Comparison of ENCODE assay signal across 18 mouse cellular contexts in the genomic region with DNA sequence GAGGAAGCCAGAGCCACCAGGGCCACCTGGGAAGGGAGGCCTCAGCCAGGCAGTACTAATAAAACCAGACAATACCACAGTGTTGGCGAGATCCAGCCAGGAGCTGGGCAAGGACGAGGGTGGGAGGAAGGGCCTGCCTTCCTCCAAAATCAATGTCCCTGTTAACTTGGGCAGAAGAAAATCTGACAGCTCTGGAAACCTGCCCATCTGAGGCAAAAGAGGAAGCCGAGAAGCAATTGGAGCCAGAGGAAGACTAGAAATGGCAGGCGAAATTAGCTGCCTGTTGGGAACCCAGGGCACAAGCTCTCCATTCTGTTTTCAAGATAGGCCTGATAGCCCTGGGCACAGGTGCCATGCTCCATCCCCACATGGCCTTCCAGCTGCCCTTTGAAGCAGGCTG.
DNase-seq lines count a peak whose midpoint lies in the region; ATAC-seq lines count a peak whose summit lies in the region.
"Had no signal": no experiment of that assay in that cellular context is flagged by ENCODE, and none has a peak within 500 bp of the region (broad histone marks: within the 10 kb centered on the region; RNA-seq: fewer than 3 reads in every experiment).

No protein-coding gene starts in this region.

- H3K36me3 ChIP-seq in hindbrain, embryonic 15.5 days = no peaks in the 10 kb centered on the region
- no peaks in the 10 kb centered on the region for H3K36me3 ChIP-seq in hindbrain, embryonic 13.5 days
- H3K36me3 ChIP-seq in midbrain, embryonic 14.5 days (ENCODE audit: control insufficient read depth, insufficient read depth, low read length) = no peaks in the 10 kb centered on the region
- no peaks in the 10 kb centered on the region for H3K36me3 ChIP-seq in midbrain, embryonic 11.5 days (ENCODE audit: control insufficient read depth, insufficient read depth, low read length)
- H3K36me3 ChIP-seq: embryonic facial prominence, embryonic 15.5 days; heart, embryonic 12.5 days; limb, embryonic 15.5 days; midbrain, embryonic 13.5 days had no signal

- no peaks in the 10 kb centered on the region for H3K27me3 ChIP-seq in hindbrain, embryonic 15.5 days
- H3K27me3 ChIP-seq in hindbrain, embryonic 13.5 days = no peaks in the 10 kb centered on the region
- no peaks in the 10 kb centered on the region for H3K27me3 ChIP-seq in midbrain, embryonic 14.5 days (ENCODE audit: control insufficient read depth, insufficient read depth, low read length)
- H3K27me3 ChIP-seq in midbrain, embryonic 11.5 days (ENCODE audit: control insufficient read depth, insufficient read depth, low read length) = no peaks in the 10 kb centered on the region
- H3K27me3 ChIP-seq: embryonic facial prominence, embryonic 15.5 days; heart, embryonic 12.5 days; limb, embryonic 15.5 days; midbrain, embryonic 13.5 days had no signal

- H3K9ac ChIP-seq in hindbrain, embryonic 15.5 days = no peak overlapping the region
- no peak overlapping the region for H3K9ac ChIP-seq in hindbrain, embryonic 13.5 days
- H3K9ac ChIP-seq in midbrain, embryonic 14.5 days (replicated peaks; ENCODE audit: low read length) = no peak overlapping the region
- H3K9ac ChIP-seq in midbrain, embryonic 11.5 days (ENCODE audit: low read length) = no peak overlapping the region
- H3K9ac ChIP-seq: embryonic facial prominence, embryonic 15.5 days; heart, embryonic 12.5 days; limb, embryonic 15.5 days; liver, postnatal 0 days; midbrain, embryonic 13.5 days had no signal

- DNase-seq in midbrain, embryonic 14.5 days = peak; percentile 12
- no peak for DNase-seq in midbrain, embryonic 11.5 days (ENCODE audit: low spot score, missing footprints)
- DNase-seq in cerebellum, adult 18-20 months = peak; percentile 87 to 92
- DNase-seq in retina, embryonic 14.5 days (ENCODE audit: low spot score) = peak; percentile 23
- no peak for DNase-seq in lung, adult 18-20 months
- DNase-seq in thymus, postnatal 4 days = no peak
- DNase-seq: B cell, adult 2 months; gastrocnemius, postnatal 14 days; heart, postnatal 4 days; liver, postnatal 0 days; lung, postnatal 4 days; right cerebral cortex, postnatal 4 days had no signal

- WGBS in hindbrain, embryonic 15.5 days = 67% methylated on average over 4 of the region's 4 CpGs
- 73% methylated on average over 4 of the region's 4 CpGs for WGBS in hindbrain, embryonic 13.5 days
- WGBS in midbrain, embryonic 14.5 days = 85% methylated on average over 4 of the region's 4 CpGs
- WGBS in midbrain, embryonic 11.5 days = 82% methylated on average over 4 of the region's 4 CpGs

- H3K27ac ChIP-seq in hindbrain, embryonic 15.5 days (replicated peaks) = 0 out of 2 replicates have a peak overlapping the region, but pooled peaks have one; percentile 3
- no peak overlapping the region for H3K27ac ChIP-seq in hindbrain, embryonic 13.5 days
- no peak overlapping the region for H3K27ac ChIP-seq in midbrain, embryonic 14.5 days (replicated peaks; ENCODE audit: low read depth, low read length)
- H3K27ac ChIP-seq in midbrain, embryonic 11.5 days (ENCODE audit: low read depth, low read length) = no peak overlapping the region
- H3K27ac ChIP-seq: embryonic facial prominence, embryonic 15.5 days; limb, embryonic 15.5 days; midbrain, embryonic 13.5 days had no signal

- no peak overlapping the region for H3K4me3 ChIP-seq in hindbrain, embryonic 15.5 days
- no peak overlapping the region for H3K4me3 ChIP-seq in hindbrain, embryonic 13.5 days
- no peak overlapping the region for H3K4me3 ChIP-seq in midbrain, embryonic 14.5 days (replicated peaks; ENCODE audit: low read depth, low read length)
- no peak overlapping the region for H3K4me3 ChIP-seq in midbrain, embryonic 11.5 days (ENCODE audit: low read depth, low read length)
- H3K4me3 ChIP-seq: embryonic facial prominence, embryonic 15.5 days; heart, embryonic 12.5 days; limb, embryonic 15.5 days; midbrain, embryonic 13.5 days had no signal

- H3K4me2 ChIP-seq in hindbrain, embryonic 15.5 days = no peak overlapping the region
- H3K4me2 ChIP-seq in hindbrain, embryonic 13.5 days = no peak overlapping the region
- H3K4me2 ChIP-seq in midbrain, embryonic 14.5 days (ENCODE audit: low read length) = no peak overlapping the region
- H3K4me2 ChIP-seq in midbrain, embryonic 11.5 days = no peak overlapping the region
- H3K4me2 ChIP-seq: embryonic facial prominence, embryonic 15.5 days; heart, embryonic 12.5 days; limb, embryonic 15.5 days; midbrain, embryonic 13.5 days had no signal

- H3K4me1 ChIP-seq in hindbrain, embryonic 15.5 days (replicated peaks) = no peaks in the 10 kb centered on the region
- 0 out of 2 replicates have a peak, but pooled peaks cover 4% of the 10 kb centered on the region for H3K4me1 ChIP-seq in hindbrain, embryonic 13.5 days (replicated peaks)
- no peaks in the 10 kb centered on the region for H3K4me1 ChIP-seq in midbrain, embryonic 14.5 days (ENCODE audit: control insufficient read depth, insufficient read depth, low read length)
- H3K4me1 ChIP-seq in midbrain, embryonic 11.5 days (ENCODE audit: control insufficient read depth, insufficient read depth, low read length) = no peaks in the 10 kb centered on the region
- H3K4me1 ChIP-seq: embryonic facial prominence, embryonic 15.5 days; limb, embryonic 15.5 days; midbrain, embryonic 13.5 days had no signal

- peak; percentile 78 for ATAC-seq in hindbrain, embryonic 15.5 days (ENCODE audit: low FRiP score, low read depth)
- ATAC-seq in hindbrain, embryonic 13.5 days (ENCODE audit: low FRiP score) = no peak
- no peak for ATAC-seq in midbrain, embryonic 14.5 days (ENCODE audit: low FRiP score, low TSS enrichment)
- no peak for ATAC-seq in midbrain, embryonic 11.5 days (ENCODE audit: low FRiP score)
- ATAC-seq: liver, postnatal 0 days; midbrain, embryonic 13.5 days had no signal

- no peaks in the 10 kb centered on the region for H3K9me3 ChIP-seq in hindbrain, embryonic 15.5 days
- no peaks in the 10 kb centered on the region for H3K9me3 ChIP-seq in hindbrain, embryonic 13.5 days
- no peaks in the 10 kb centered on the region for H3K9me3 ChIP-seq in midbrain, embryonic 14.5 days (ENCODE audit: control insufficient read depth, low read length)
- H3K9me3 ChIP-seq in midbrain, embryonic 11.5 days (ENCODE audit: control insufficient read depth, low read length) = no peaks in the 10 kb centered on the region
- H3K9me3 ChIP-seq: embryonic facial prominence, embryonic 15.5 days; heart, embryonic 12.5 days; limb, embryonic 15.5 days; midbrain, embryonic 13.5 days had no signal

Comparison
In these comparisons a context has a peak if more than half of its experiments do, and no peak if none do; other contexts are left out.
1. DNase-seq: peak in midbrain, embryonic 14.5 days (single experiment), cerebellum, adult 18-20 months (2 of 2) and retina, embryonic 14.5 days (single experiment); none in midbrain, embryonic 11.5 days (single experiment), lung, adult 18-20 months (0 of 2) and thymus, postnatal 4 days (single experiment).